Mouse (Mus musculus): Measurements from ENCODE around the gene Anxa2. TPM values are rescaled to one million over a fixed set of nuclear protein-coding genes. Genes with fewer than 3 reads are reported as not detected.

The Anxa2 gene
- total and polyA plus RNA-seq, 2 experiments from 2014 or later, result 268 to 367 TPM

GRCm38 (mm10) chr9:69435194-69435593, 18.2 kb upstream of the Anxa2 start:
- ATAC-seq (ENCODE audit: insufficient read depth, low read depth), result no peak
- Histone ChIP-seq H3K4me2 (ENCODE audit: low read depth, low read length) (no peak overlapping the region), H3K27me3 (ENCODE audit: control insufficient read depth, insufficient read depth, low read length) (no peaks in the 10 kb centered on the region), H3K9ac (replicated peaks; ENCODE audit: low read depth, low read length) (no peak overlapping the region), H3K4me1 (ENCODE audit: control insufficient read depth, insufficient read depth) (no peaks in the 10 kb centered on the region), H3K9me3 (replicated peaks; ENCODE audit: control insufficient read depth, low read length) (no peaks in the 10 kb centered on the region), H3K4me3 (ENCODE audit: low read depth, low read length) (no peak overlapping the region), H3K27ac (ENCODE audit: low read depth) (no peak overlapping the region), H3K36me3 (replicated peaks; ENCODE audit: control insufficient read depth, insufficient read depth, low read length) (peaks cover 18% of the 10 kb centered on the region)
- 76% methylated on average over 10 of the region's 10 CpGs for WGBS
- TF ChIP-seq EP300 (IDR thresholded peaks at IDR 0.05; ENCODE audit: low read depth) (no peak), CTCF (IDR thresholded peaks at IDR 0.05; ENCODE audit: low read depth) (no peak)
- no peak for DNase-seq (ENCODE audit: low spot score)

- Histone ChIP-seq H3K4me2 (ENCODE audit: low read depth, low read length) (no peak overlapping the region), H3K27me3 (ENCODE audit: control insufficient read depth, insufficient read depth, low read length) (no peaks in the 10 kb centered on the region), H3K27ac (ENCODE audit: low read depth) (no peak overlapping the region), H3K9me3 (replicated peaks; ENCODE audit: control insufficient read depth, low read length) (no peaks in the 10 kb centered on the region), H3K4me3 (ENCODE audit: low read depth, low read length) (no peak overlapping the region), H3K4me1 (ENCODE audit: control insufficient read depth, insufficient read depth) (no peaks in the 10 kb centered on the region), H3K36me3 (replicated peaks; ENCODE audit: control insufficient read depth, insufficient read depth, low read length) (peaks cover 13% of the 10 kb centered on the region), H3K9ac (replicated peaks; ENCODE audit: low read depth, low read length) (no peak overlapping the region)
- TF ChIP-seq CTCF (IDR thresholded peaks at IDR 0.05; ENCODE audit: low read depth) (no peak), EP300 (IDR thresholded peaks at IDR 0.05; ENCODE audit: low read depth) (no peak)
- no peak for DNase-seq (ENCODE audit: low spot score)
- no peak for ATAC-seq (ENCODE audit: insufficient read depth, low read depth)
Observed at GRCm38 (mm10) chr9:69435662-69436061, 17.8 kb upstream of the Anxa2 start.

GRCm38 (mm10) chr9:69439805-69440357, 13.5 kb upstream of the Anxa2 start:
- 34% methylated on average over 7 of the region's 7 CpGs for WGBS
- ATAC-seq (ENCODE audit: insufficient read depth, low read depth), result no peak
- TF ChIP-seq EP300 (IDR thresholded peaks at IDR 0.05; ENCODE audit: low read depth) (no peak), CTCF (IDR thresholded peaks at IDR 0.05; ENCODE audit: low read depth) (no peak)
- H3K4me1 ChIP-seq (ENCODE audit: control insufficient read depth, insufficient read depth), result peaks cover 10% of the 10 kb centered on the region
- H3K27ac ChIP-seq (ENCODE audit: low read depth), result peak overlapping the region; percentile 15; the same call in 1 of the 2 replicates
- H3K36me3 ChIP-seq (replicated peaks; ENCODE audit: control insufficient read depth, insufficient read depth, low read length), result no peaks in the 10 kb centered on the region
- H3K4me2 ChIP-seq (ENCODE audit: low read depth, low read length), result no peak overlapping the region
- DNase-seq (ENCODE audit: low spot score), result peak; percentile 22
- no peak overlapping the region for H3K4me3 ChIP-seq (ENCODE audit: low read depth, low read length)
- H3K9me3 ChIP-seq (replicated peaks; ENCODE audit: control insufficient read depth, low read length), result no peaks in the 10 kb centered on the region
- H3K27me3 ChIP-seq (ENCODE audit: control insufficient read depth, insufficient read depth, low read length), result no peaks in the 10 kb centered on the region
- no peak overlapping the region for H3K9ac ChIP-seq (replicated peaks; ENCODE audit: low read depth, low read length)

GRCm38 (mm10) chr9:69442471-69443038, 10.9 kb upstream of the Anxa2 start:
- no peak overlapping the region for H3K4me3 ChIP-seq (ENCODE audit: low read depth, low read length)
- no peak overlapping the region for H3K9ac ChIP-seq (replicated peaks; ENCODE audit: low read depth, low read length)
- no peaks in the 10 kb centered on the region for H3K9me3 ChIP-seq (replicated peaks; ENCODE audit: control insufficient read depth, low read length)
- peak; percentile 50 for DNase-seq (ENCODE audit: low spot score)
- WGBS, result 42% methylated on average over 6 of the region's 6 CpGs
- H3K36me3 ChIP-seq (replicated peaks; ENCODE audit: control insufficient read depth, insufficient read depth, low read length), result no peaks in the 10 kb centered on the region
- peak; percentile 11; the same call in 1 of the 2 replicates for ATAC-seq (ENCODE audit: insufficient read depth, low read depth)
- no peaks in the 10 kb centered on the region for H3K27me3 ChIP-seq (ENCODE audit: control insufficient read depth, insufficient read depth, low read length)
- TF ChIP-seq CTCF (IDR thresholded peaks at IDR 0.05; ENCODE audit: low read depth), result no peak
- TF ChIP-seq EP300 (IDR thresholded peaks at IDR 0.05; ENCODE audit: low read depth), result no peak
- H3K4me2 ChIP-seq (ENCODE audit: low read depth, low read length), result no peak overlapping the region; the same call in 1 of the 2 replicates
- peaks cover 10% of the 10 kb centered on the region for H3K4me1 ChIP-seq (ENCODE audit: control insufficient read depth, insufficient read depth)
- peak overlapping the region; percentile 23; the same call in 1 of the 2 replicates for H3K27ac ChIP-seq (ENCODE audit: low read depth)

- H3K27me3 ChIP-seq (ENCODE audit: control insufficient read depth, insufficient read depth, low read length), result no peaks in the 10 kb centered on the region
- no peaks in the 10 kb centered on the region for H3K36me3 ChIP-seq (replicated peaks; ENCODE audit: control insufficient read depth, insufficient read depth, low read length)
- no peak overlapping the region for H3K4me3 ChIP-seq (ENCODE audit: low read depth, low read length)
- H3K9ac ChIP-seq (replicated peaks; ENCODE audit: low read depth, low read length), result no peak overlapping the region
- TF ChIP-seq EP300 (IDR thresholded peaks at IDR 0.05; ENCODE audit: low read depth) (no peak), CTCF (IDR thresholded peaks at IDR 0.05; ENCODE audit: low read depth) (no peak)
- WGBS, result 35% methylated on average over 3 of the region's 3 CpGs
- peak; percentile 67 for ATAC-seq (ENCODE audit: insufficient read depth, low read depth)
- H3K4me1 ChIP-seq (ENCODE audit: control insufficient read depth, insufficient read depth), result peaks cover 10% of the 10 kb centered on the region
- DNase-seq (ENCODE audit: low spot score), result peak; percentile 67
- no peaks in the 10 kb centered on the region for H3K9me3 ChIP-seq (replicated peaks; ENCODE audit: control insufficient read depth, low read length)
- H3K27ac ChIP-seq (ENCODE audit: low read depth), result peak overlapping the region; percentile 23; the same call in 1 of the 2 replicates
- no peak overlapping the region; the same call in 1 of the 2 replicates for H3K4me2 ChIP-seq (ENCODE audit: low read depth, low read length)
Observed at GRCm38 (mm10) chr9:69443203-69443602, 10.2 kb upstream of the Anxa2 start.

All from heart, postnatal 0 days (tissue).